Mouse (Mus musculus) liver, embryonic 16.5 days (tissue): Measurements from ENCODE around the gene Fgf9. TPM values are rescaled to one million over a fixed set of nuclear protein-coding genes. Genes with fewer than 3 reads are reported as not detected.
A peak's percentile ranks its signal among the peaks of the same experiment; 100 is the strongest.

Experiments
- ATAC-seq: fragments of 200-750 bp; cut with Nextera tagmentation; 2 replicates; pipeline ENCODE4 v1.8.0; 2017; ENCODE audit warnings: low read depth, mild to moderate bottlenecking, moderate number of reproducible peaks, moderate library complexity
- H3K27ac ChIP-seq: fragments of 300-500 bp; sonication (generic); 2 replicates; pipeline ENCODE4 v1.5.1; 2014; ENCODE audit warnings: mild to moderate bottlenecking, low read length
- H3K27me3 ChIP-seq: fragments of 300-500 bp; sonication (generic); 2 replicates; pipeline ENCODE4 v1.6.1; 2014; ENCODE audit warnings: low read depth, low read length, mixed read lengths; ENCODE audit not compliant: control insufficient read depth, insufficient read depth
- H3K36me3 ChIP-seq: fragments of 300-500 bp; sonication (generic); 2 replicates; pipeline ENCODE4 v1.6.1; 2014; ENCODE audit warnings: mild to moderate bottlenecking; ENCODE audit not compliant: control insufficient read depth, insufficient read depth
- H3K4me1 ChIP-seq: fragments of 300-500 bp; sonication (generic); 2 replicates; pipeline ENCODE4 v1.6.1; 2014; ENCODE audit warnings: low read depth, low read length, mixed read lengths; ENCODE audit not compliant: control insufficient read depth
- H3K4me2 ChIP-seq: fragments of 300-500 bp; sonication (generic); 2 replicates; pipeline ENCODE4 v1.6.1; 2014; ENCODE audit warnings: low read depth, low read length, mixed read lengths
- H3K4me3 ChIP-seq: fragments of 300-500 bp; sonication (generic); 2 replicates; pipeline ENCODE4 v1.5.1; 2014; ENCODE audit warnings: low read depth, mild to moderate bottlenecking, low read length
- H3K9ac ChIP-seq: fragments of 300-500 bp; sonication (generic); 2 replicates; pipeline ENCODE4 v1.6.1; 2014; ENCODE audit warnings: low read depth, low read length
- H3K9me3 ChIP-seq: fragments of 300-500 bp; sonication (generic); replicated peaks from 2 replicates; pipeline ENCODE4 v1.6.1; 2016; ENCODE audit warnings: low read length; ENCODE audit not compliant: control insufficient read depth
- WGBS: fragments of 180-500 bp; shearing (Covaris S2); extraction: QIAGEN DNeasy Blood & Tissue Kit; methylation state at CpG from one replicate; pipeline ENCODE4 v1.1.7; 2014; ENCODE audit not compliant: insufficient replicate concordance; 5-methylcytosine and 5-hydroxymethylcytosine counted together
- polyA plus RNA-seq: library from polyadenylated mRNA; unstranded; fragments of >200 nt; fragmentation: Nextera tagmentation; extraction: Ambion mirVana; gene quantifications from 2 replicates; pipeline ENCODE4 v1.2.1, GENCODE M21; 2015

Fgf9 gene
- polyA plus RNA-seq, result 0.37 and 0.45 TPM in 2 replicates

- no peaks in the 10 kb centered on the region; the same call in none of the 2 replicates for H3K4me1 ChIP-seq
- no peak within 1 kb of the TSS for H3K9ac ChIP-seq
- H3K27me3 ChIP-seq, result peaks cover 69% of the 10 kb centered on the region
- H3K9me3 ChIP-seq, result no peaks in the 10 kb centered on the region
- no peaks in the 10 kb centered on the region for H3K36me3 ChIP-seq
- peak within 1 kb of the TSS; percentile 58 for H3K4me3 ChIP-seq
- no peak for ATAC-seq
- under 1% methylated on average over 33 of the region's 33 CpGs for WGBS
- peak within 1 kb of the TSS; percentile 74 for H3K4me2 ChIP-seq
- no peak within 1 kb of the TSS for H3K27ac ChIP-seq
Observed at GRCm38 (mm10) chr14:58070481-58071119, at the start of gene Fgf9. Gene Fgf9, plus strand, starts transcription at chr14:58070547.

GRCm38 (mm10) chr14:58034567-58034966 is 35.8 kb upstream of the Fgf9 start:
- no peak overlapping the region for H3K4me3 ChIP-seq
- H3K27me3 ChIP-seq, result no peaks in the 10 kb centered on the region
- H3K9me3 ChIP-seq, result no peaks in the 10 kb centered on the region
- no peak overlapping the region for H3K27ac ChIP-seq
- no peak overlapping the region for H3K9ac ChIP-seq
- 9% methylated on average over 8 of the region's 8 CpGs for WGBS
- no peaks in the 10 kb centered on the region for H3K4me1 ChIP-seq
- H3K4me2 ChIP-seq, result no peak overlapping the region
- no peak for ATAC-seq
- no peaks in the 10 kb centered on the region for H3K36me3 ChIP-seq

GRCm38 (mm10) chr14:58036174-58036573 is 34.2 kb upstream of the Fgf9 start:
- no peaks in the 10 kb centered on the region for H3K36me3 ChIP-seq

GRCm38 (mm10) chr14:58046639-58047284 is 23.6 kb upstream of the Fgf9 start:
- Histone ChIP-seq H3K9me3 (no peaks in the 10 kb centered on the region), H3K27ac (no peak overlapping the region), H3K36me3 (no peaks in the 10 kb centered on the region), H3K9ac (no peak overlapping the region), H3K4me2 (no peak overlapping the region), H3K4me1 (no peaks in the 10 kb centered on the region), H3K4me3 (no peak overlapping the region), H3K27me3 (no peaks in the 10 kb centered on the region)
- no peak for ATAC-seq
- WGBS, result 44% methylated on average over 4 of the region's 4 CpGs

More at GRCm38 (mm10) chr14:58036174-58036573, 34.2 kb upstream of the Fgf9 start:
- Histone ChIP-seq H3K9me3 (no peaks in the 10 kb centered on the region), H3K27ac (no peak overlapping the region), H3K4me2 (no peak overlapping the region), H3K9ac (no peak overlapping the region), H3K4me3 (no peak overlapping the region), H3K27me3 (no peaks in the 10 kb centered on the region), H3K4me1 (no peaks in the 10 kb centered on the region)
- no peak for ATAC-seq
- 33% methylated on average over 6 of the region's 6 CpGs for WGBS

- Histone ChIP-seq H3K4me2 (no peak overlapping the region), H3K27me3 (no peaks in the 10 kb centered on the region), H3K36me3 (no peaks in the 10 kb centered on the region), H3K9ac (no peak overlapping the region), H3K9me3 (no peaks in the 10 kb centered on the region), H3K4me3 (no peak overlapping the region), H3K27ac (no peak overlapping the region), H3K4me1 (no peaks in the 10 kb centered on the region)
- ATAC-seq, result no peak
- WGBS, result 70% methylated on average over 5 of the region's 5 CpGs
Observed at GRCm38 (mm10) chr14:58050691-58051090, 19.7 kb upstream of the Fgf9 start.

- ATAC-seq, result no peak
- WGBS, result 34% methylated on average over 2 of the region's 2 CpGs
- Histone ChIP-seq H3K27ac (no peak overlapping the region), H3K4me3 (no peak overlapping the region), H3K9ac (no peak overlapping the region), H3K27me3 (peaks cover 39% of the 10 kb centered on the region), H3K4me2 (no peak overlapping the region), H3K36me3 (no peaks in the 10 kb centered on the region), H3K4me1 (no peaks in the 10 kb centered on the region; the same call in 1 of the 2 replicates), H3K9me3 (no peaks in the 10 kb centered on the region)
Observed at GRCm38 (mm10) chr14:58067586-58067985, 2.8 kb upstream of the Fgf9 start.

- no peak overlapping the region for H3K4me2 ChIP-seq
- H3K9ac ChIP-seq, result no peak overlapping the region
- 49% methylated on average over 1 of the region's 1 CpGs for WGBS
- H3K27ac ChIP-seq, result no peak overlapping the region
- no peaks in the 10 kb centered on the region; the same call in none of the 2 replicates for H3K4me1 ChIP-seq
- no peak for ATAC-seq
- H3K9me3 ChIP-seq, result no peaks in the 10 kb centered on the region
- no peaks in the 10 kb centered on the region for H3K36me3 ChIP-seq
- H3K27me3 ChIP-seq, result peaks cover 49% of the 10 kb centered on the region
- H3K4me3 ChIP-seq, result no peak overlapping the region
Observed at GRCm38 (mm10) chr14:58068641-58069040, 1.7 kb upstream of the Fgf9 start.

GRCm38 (mm10) chr14:58069927-58070326 is 420 bp upstream of the Fgf9 start:
- ATAC-seq, result no peak
- Histone ChIP-seq H3K9me3 (no peaks in the 10 kb centered on the region), H3K27ac (no peak overlapping the region), H3K4me3 (no peak overlapping the region), H3K4me1 (no peaks in the 10 kb centered on the region; the same call in none of the 2 replicates), H3K4me2 (peak overlapping the region; percentile 74; the same call in 1 of the 2 replicates), H3K36me3 (no peaks in the 10 kb centered on the region), H3K27me3 (peaks cover 62% of the 10 kb centered on the region), H3K9ac (no peak overlapping the region)
- WGBS, result 2% methylated on average over 6 of the region's 6 CpGs

- H3K4me3 ChIP-seq, result peak overlapping the region; percentile 58
- WGBS, result under 1% methylated on average over 31 of the region's 31 CpGs
- H3K36me3 ChIP-seq, result no peaks in the 10 kb centered on the region
- no peak for ATAC-seq
- peaks cover 75% of the 10 kb centered on the region for H3K27me3 ChIP-seq
- H3K9me3 ChIP-seq, result no peaks in the 10 kb centered on the region
- peak overlapping the region; percentile 74 for H3K4me2 ChIP-seq
- no peak overlapping the region for H3K27ac ChIP-seq
- no peaks in the 10 kb centered on the region; the same call in none of the 2 replicates for H3K4me1 ChIP-seq
- H3K9ac ChIP-seq, result no peak overlapping the region
Observed at GRCm38 (mm10) chr14:58071120-58071641, 834 bp downstream of the Fgf9 start.
